Mouse (Mus musculus) neural tube, embryonic 15.5 days (tissue): ENCODE results near the gene Mospd2. TPM values are rescaled to one million over a fixed set of nuclear protein-coding genes. Genes with fewer than 3 reads are reported as not detected.

Experiments used
- ATAC-seq: fragments of 200-750 bp; cut with Nextera tagmentation; 2 replicates; pipeline ENCODE4 v1.8.0; 2017; ENCODE audit warnings: mild to moderate bottlenecking, moderate TSS enrichment, moderate library complexity; ENCODE audit not compliant: low FRiP score
- H3K27ac ChIP-seq: fragments of 300-500 bp; sonication (generic); replicated peaks from 2 replicates; pipeline ENCODE4 v1.5.1; 2015; ENCODE audit warnings: mild to moderate bottlenecking, inconsistent platforms
- H3K27me3 ChIP-seq: fragments of 300-500 bp; sonication (generic); replicated peaks from 2 replicates; pipeline ENCODE4 v1.6.1; 2015; ENCODE audit warnings: inconsistent platforms
- H3K36me3 ChIP-seq: fragments of 300-500 bp; sonication (generic); 2 replicates; pipeline ENCODE4 v1.6.1; 2015; ENCODE audit warnings: inconsistent platforms
- H3K4me1 ChIP-seq: fragments of 300-500 bp; sonication (generic); 2 replicates; pipeline ENCODE4 v1.6.1; 2015; ENCODE audit warnings: inconsistent platforms
- H3K4me2 ChIP-seq: fragments of 300-500 bp; sonication (generic); 2 replicates; pipeline ENCODE4 v1.6.1; 2015; ENCODE audit warnings: inconsistent platforms, mild to moderate bottlenecking, moderate library complexity
- H3K4me3 ChIP-seq: fragments of 300-500 bp; sonication (generic); replicated peaks from 2 replicates; pipeline ENCODE4 v1.5.1; 2015; ENCODE audit warnings: mild to moderate bottlenecking, inconsistent platforms
- H3K9ac ChIP-seq: fragments of 300-500 bp; sonication (generic); replicated peaks from 2 replicates; pipeline ENCODE4 v1.6.1; 2015; ENCODE audit warnings: mild to moderate bottlenecking, inconsistent platforms
- H3K9me3 ChIP-seq: fragments of 300-500 bp; sonication (generic); replicated peaks from 2 replicates; pipeline ENCODE4 v1.6.1; 2016; ENCODE audit warnings: inconsistent platforms
- WGBS: fragments of 180-500 bp; shearing (Covaris S2); methylation state at CpG from one replicate; pipeline ENCODE4 v1.1.7; 2015; ENCODE audit warnings: mixed read lengths; 5-methylcytosine and 5-hydroxymethylcytosine counted together
- polyA plus RNA-seq: library from polyadenylated mRNA; unstranded; fragments of >200 nt; fragmentation: Nextera tagmentation; extraction: Ambion mirVana; gene quantifications from 2 replicates; pipeline ENCODE4 v1.2.1, GENCODE M21; 2015

The Mospd2 gene
- polyA plus RNA-seq, 1 experiment from 2014 or later, result 18.9 TPM

- H3K4me2 ChIP-seq, result no peak overlapping the region
- H3K4me3 ChIP-seq, result no peak overlapping the region
- H3K27me3 ChIP-seq, result no peaks in the 10 kb centered on the region
- H3K4me1 ChIP-seq, result no peaks in the 10 kb centered on the region
- no peak overlapping the region for H3K27ac ChIP-seq
- ATAC-seq, result no peak
- no peak overlapping the region for H3K9ac ChIP-seq
- no peaks in the 10 kb centered on the region for H3K9me3 ChIP-seq
- no peaks in the 10 kb centered on the region for H3K36me3 ChIP-seq
- 74% methylated on average over 2 of the region's 2 CpGs for WGBS
Observed at GRCm38 (mm10) chrX:164901847-164902246, 78.3 kb downstream of the Mospd2 start.

- Histone ChIP-seq H3K9me3 (no peaks in the 10 kb centered on the region), H3K4me2 (no peak overlapping the region), H3K36me3 (no peaks in the 10 kb centered on the region), H3K9ac (no peak overlapping the region), H3K4me1 (no peaks in the 10 kb centered on the region), H3K27ac (no peak overlapping the region), H3K4me3 (no peak overlapping the region), H3K27me3 (no peaks in the 10 kb centered on the region)
- WGBS, result 66% methylated on average over 2 of the region's 2 CpGs
- ATAC-seq, result no peak
Observed at GRCm38 (mm10) chrX:164899805-164900204, 80.4 kb downstream of the Mospd2 start.

GRCm38 (mm10) chrX:164886260-164886659 lies 93.9 kb downstream of the Mospd2 start:
- H3K4me1 ChIP-seq, result no peaks in the 10 kb centered on the region
- WGBS, result 92% methylated on average over 1 of the region's 1 CpGs
- no peaks in the 10 kb centered on the region for H3K9me3 ChIP-seq
- no peak for ATAC-seq
- H3K27ac ChIP-seq, result no peak overlapping the region
- no peak overlapping the region for H3K4me2 ChIP-seq
- no peak overlapping the region for H3K4me3 ChIP-seq
- no peaks in the 10 kb centered on the region for H3K36me3 ChIP-seq
- no peak overlapping the region for H3K9ac ChIP-seq
- 0 out of 2 replicates have a peak, but pooled peaks cover 2% of the 10 kb centered on the region for H3K27me3 ChIP-seq

Other genes starting within 250 kb of the Mospd2 start
- 3.0 and 3.9 TPM in 2 replicates for gene Fancb, start 217 bp upstream of the Mospd2 start, polyA plus RNA-seq
- not detected in 2 replicates for gene Gm17604, start 24.5 kb upstream of the Mospd2 start, polyA plus RNA-seq